Mouse (Mus musculus) heart, embryonic 12.5 days (tissue): ENCODE measurements around the gene Ccdc63. TPM values are rescaled to one million over a fixed set of nuclear protein-coding genes. Genes with fewer than 3 reads are reported as not detected.
"Not testable (repeated sequence)": the region's sequence is repeated elsewhere in the genome, so short reads cannot be mapped to it uniquely, and the experiment has no call there.

Experiments used
- ATAC-seq: fragments of 200-750 bp; cut with Nextera tagmentation; 2 replicates; pipeline ENCODE4 v1.8.0; 2017; ENCODE audit warnings: moderate TSS enrichment, moderate library complexity; ENCODE audit not compliant: insufficient number of reproducible peaks, low FRiP score
- H3K27ac ChIP-seq: fragments of 300-500 bp; sonication (generic); 2 replicates; pipeline ENCODE4 v1.5.1; 2016; ENCODE audit warnings: mild to moderate bottlenecking, moderate library complexity; ENCODE audit not compliant: poor library complexity, severe bottlenecking
- H3K27me3 ChIP-seq: fragments of 300-500 bp; sonication (generic); replicated peaks from 2 replicates; pipeline ENCODE4 v1.6.1; 2016; ENCODE audit warnings: mild to moderate bottlenecking, moderate library complexity
- H3K36me3 ChIP-seq: fragments of 300-500 bp; sonication (generic); 2 replicates; pipeline ENCODE4 v1.6.1; 2016; ENCODE audit warnings: mild to moderate bottlenecking, moderate library complexity
- H3K4me1 ChIP-seq: fragments of 300-500 bp; sonication (generic); replicated peaks from 2 replicates; pipeline ENCODE4 v1.6.1; 2016; ENCODE audit warnings: mild to moderate bottlenecking
- H3K4me2 ChIP-seq: fragments of 300-500 bp; sonication (generic); 2 replicates; pipeline ENCODE4 v1.6.1; 2016; ENCODE audit warnings: mild to moderate bottlenecking, moderate library complexity
- H3K4me3 ChIP-seq: fragments of 300-500 bp; sonication (generic); 2 replicates; pipeline ENCODE4 v1.5.1; 2016; ENCODE audit warnings: mild to moderate bottlenecking
- H3K9ac ChIP-seq: fragments of 300-500 bp; sonication (generic); 2 replicates; pipeline ENCODE4 v1.6.1; 2016; ENCODE audit warnings: mild to moderate bottlenecking, moderate library complexity
- H3K9me3 ChIP-seq: fragments of 300-500 bp; sonication (generic); replicated peaks from 2 replicates; pipeline ENCODE4 v1.6.1; 2016; ENCODE audit warnings: mild to moderate bottlenecking, moderate library complexity
- WGBS: fragments of 180-500 bp; shearing (Covaris S2); methylation state at CpG from one replicate; pipeline ENCODE4 v1.1.7; 2016; 5-methylcytosine and 5-hydroxymethylcytosine counted together
- polyA plus RNA-seq: library from polyadenylated mRNA; unstranded; fragments of >200 nt; fragmentation: Nextera tagmentation; extraction: Ambion mirVana; gene quantifications from 2 replicates; pipeline ENCODE4 v1.2.1, GENCODE M21; 2016

The Ccdc63 gene
- polyA plus RNA-seq, result 0.33 and 0.42 TPM in 2 replicates

- ATAC-seq, result no peak
- no peaks in the 10 kb centered on the region for H3K36me3 ChIP-seq
- H3K27me3 ChIP-seq, result no peaks in the 10 kb centered on the region
- no peaks in the 10 kb centered on the region; the same call in 1 of the 2 replicates for H3K9me3 ChIP-seq
- no peak within 1 kb of the TSS for H3K4me3 ChIP-seq
- H3K27ac ChIP-seq, result no peak within 1 kb of the TSS
- peaks cover 30% of the 10 kb centered on the region for H3K4me1 ChIP-seq
- no peak within 1 kb of the TSS for H3K4me2 ChIP-seq
- WGBS, result 89% methylated on average over 3 of the region's 3 CpGs
- no peak within 1 kb of the TSS for H3K9ac ChIP-seq
Measured at GRCm38 (mm10) chr5:122140723-122141122, at the start of gene Ccdc63. Gene Ccdc63, minus strand, starts transcription at chr5:122140823.

- Histone ChIP-seq H3K4me1 (no peaks in the 10 kb centered on the region), H3K27ac (no peak overlapping the region), H3K36me3 (no peaks in the 10 kb centered on the region), H3K9ac (no peak overlapping the region), H3K4me3 (no peak overlapping the region), H3K27me3 (no peaks in the 10 kb centered on the region), H3K4me2 (no peak overlapping the region), H3K9me3 (no peaks in the 10 kb centered on the region)
- WGBS, result 55% methylated on average over 3 of the region's 3 CpGs
- ATAC-seq, result no peak
Measured at GRCm38 (mm10) chr5:122189115-122189514, 48.5 kb upstream of the Ccdc63 start.

GRCm38 (mm10) chr5:122184858-122185257 is 44.2 kb upstream of the Ccdc63 start:
- WGBS, result 91% methylated on average over 6 of the region's 6 CpGs
- not testable (repeated sequence) for H3K36me3 ChIP-seq, H3K4me3 ChIP-seq, H3K27me3 ChIP-seq, H3K27ac ChIP-seq, ATAC-seq, H3K4me1 ChIP-seq, H3K4me2 ChIP-seq, H3K9me3 ChIP-seq, H3K9ac ChIP-seq

- Histone ChIP-seq H3K36me3 (no peaks in the 10 kb centered on the region), H3K4me3 (no peak overlapping the region), H3K27ac (no peak overlapping the region), H3K4me1 (peaks cover 5% of the 10 kb centered on the region; the same call in 1 of the 2 replicates), H3K9me3 (no peaks in the 10 kb centered on the region), H3K9ac (no peak overlapping the region), H3K4me2 (no peak overlapping the region), H3K27me3 (no peaks in the 10 kb centered on the region)
- no peak for ATAC-seq
- WGBS, result 75% methylated on average over 7 of the region's 7 CpGs
Measured at GRCm38 (mm10) chr5:122184283-122184806, 43.7 kb upstream of the Ccdc63 start.

GRCm38 (mm10) chr5:122179665-122180064 is 39.0 kb upstream of the Ccdc63 start:
- WGBS, result 56% methylated on average over 6 of the region's 6 CpGs
- no peaks in the 10 kb centered on the region for H3K9me3 ChIP-seq

DNA sequence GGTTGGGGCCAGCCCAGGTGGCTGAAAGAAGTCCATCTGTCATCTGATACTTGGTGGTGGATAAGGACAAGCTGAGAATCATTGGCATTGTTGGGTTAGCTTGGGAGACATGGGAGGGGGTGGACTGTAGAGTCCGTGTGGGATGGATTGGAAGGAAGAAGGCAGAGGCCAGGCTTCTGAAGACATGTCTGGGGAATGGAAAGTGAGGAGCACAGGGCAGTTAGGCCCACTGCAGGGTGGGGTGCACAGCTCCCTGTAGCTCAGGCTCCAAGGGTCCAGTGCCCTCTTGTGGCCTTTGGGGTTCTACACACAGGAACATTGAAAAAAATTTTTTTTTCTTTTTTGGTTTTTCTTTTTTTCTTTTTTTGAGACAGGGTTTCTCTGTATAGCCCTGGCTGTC is 35.8 kb upstream of the Ccdc63 start:
- Histone ChIP-seq H3K36me3 (peaks cover 42% of the 10 kb centered on the region), H3K9me3 (no peaks in the 10 kb centered on the region), H3K9ac (no peak overlapping the region), H3K27me3 (no peaks in the 10 kb centered on the region), H3K4me3 (no peak overlapping the region), H3K27ac (no peak overlapping the region), H3K4me1 (peaks cover 6% of the 10 kb centered on the region; the same call in 1 of the 2 replicates), H3K4me2 (no peak overlapping the region)
- no peak; the same call in 1 of the 2 replicates for ATAC-seq
- 29% methylated on average over 1 of the region's 1 CpGs for WGBS

More at GRCm38 (mm10) chr5:122179665-122180064, 39.0 kb upstream of the Ccdc63 start:
- H3K4me3 ChIP-seq, result no peak overlapping the region
- no peak overlapping the region for H3K4me2 ChIP-seq
- peaks cover 17% of the 10 kb centered on the region for H3K36me3 ChIP-seq
- no peak for ATAC-seq
- no peaks in the 10 kb centered on the region for H3K27me3 ChIP-seq
- H3K27ac ChIP-seq, result no peak overlapping the region
- peaks cover 6% of the 10 kb centered on the region; the same call in 1 of the 2 replicates for H3K4me1 ChIP-seq
- no peak overlapping the region for H3K9ac ChIP-seq

DNA sequence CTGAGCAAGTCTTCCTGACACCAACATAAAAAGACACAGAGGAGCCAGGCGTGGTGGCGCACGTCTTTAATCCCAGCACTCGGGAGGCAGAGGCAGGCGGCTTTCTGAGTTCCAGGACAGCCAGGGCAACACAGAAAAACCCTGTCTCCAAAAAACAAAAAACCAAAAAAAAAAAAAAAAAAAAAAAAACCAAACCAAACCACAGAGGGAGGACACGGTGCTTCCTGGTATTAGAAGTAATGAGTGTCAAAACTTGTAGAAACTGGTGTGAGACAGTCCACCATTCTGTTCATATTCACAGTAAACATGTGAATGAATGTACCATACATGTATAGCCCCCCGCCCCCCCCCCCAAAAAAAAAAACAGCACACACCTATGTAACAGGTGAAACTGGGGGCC is 35.3 kb upstream of the Ccdc63 start:
- ATAC-seq, result no peak
- Histone ChIP-seq H3K36me3 (peaks cover 46% of the 10 kb centered on the region), H3K9ac (no peak overlapping the region), H3K4me1 (peaks cover 6% of the 10 kb centered on the region; the same call in 1 of the 2 replicates), H3K4me3 (no peak overlapping the region), H3K9me3 (no peaks in the 10 kb centered on the region), H3K4me2 (no peak overlapping the region), H3K27me3 (no peaks in the 10 kb centered on the region), H3K27ac (no peak overlapping the region)
- 92% methylated on average over 7 of the region's 7 CpGs for WGBS

DNA sequence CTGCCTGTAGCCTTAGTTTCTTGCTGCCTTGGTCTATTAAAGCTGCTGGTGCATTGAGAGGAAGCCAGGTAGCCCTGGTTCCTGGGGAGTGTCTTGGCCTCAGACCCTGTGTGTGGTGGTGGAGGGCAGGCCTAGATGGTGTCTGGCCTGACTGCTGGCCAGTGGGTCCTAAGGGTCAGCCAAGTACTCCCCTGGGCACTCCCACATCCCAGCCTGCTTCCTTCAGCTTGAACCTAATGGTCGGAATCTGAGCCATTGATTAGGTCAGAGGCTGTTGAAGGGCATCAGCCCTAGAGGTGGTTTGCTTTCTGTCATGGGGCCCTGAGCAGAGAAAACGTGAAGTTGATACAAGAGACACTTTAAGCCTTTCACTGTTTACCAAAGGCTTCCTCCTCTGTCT is 34.8 kb upstream of the Ccdc63 start:
- Histone ChIP-seq H3K4me3 (no peak overlapping the region), H3K9me3 (no peaks in the 10 kb centered on the region), H3K27ac (no peak overlapping the region; the same call in 1 of the 2 replicates), H3K9ac (no peak overlapping the region), H3K27me3 (no peaks in the 10 kb centered on the region), H3K4me1 (peaks cover 6% of the 10 kb centered on the region; the same call in 1 of the 2 replicates), H3K4me2 (no peak overlapping the region), H3K36me3 (peaks cover 52% of the 10 kb centered on the region)
- 43% methylated on average over 2 of the region's 2 CpGs for WGBS
- no peak for ATAC-seq

DNA sequence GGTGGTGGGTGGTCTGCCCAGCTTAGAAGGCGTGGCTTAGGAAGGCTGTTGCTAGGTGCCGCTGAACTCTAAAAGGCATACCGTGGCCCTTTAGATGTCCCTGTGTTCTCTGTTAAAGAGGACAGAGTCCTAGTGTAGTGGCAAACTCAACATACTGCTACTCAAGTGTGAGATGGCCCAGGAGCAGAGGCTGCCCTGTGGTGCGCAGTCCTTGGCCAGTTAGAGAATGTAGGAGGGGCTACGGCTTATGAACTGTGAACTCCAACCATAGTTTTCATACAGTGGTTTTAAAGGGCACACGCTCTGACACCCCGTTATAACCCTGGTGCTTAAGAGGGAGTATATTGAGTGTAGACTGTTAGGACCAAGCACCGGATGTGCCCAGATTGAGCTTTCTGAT is 30.4 kb upstream of the Ccdc63 start:
- no peak for ATAC-seq
- Histone ChIP-seq H3K27me3 (no peaks in the 10 kb centered on the region), H3K36me3 (peaks cover 79% of the 10 kb centered on the region), H3K27ac (no peak overlapping the region), H3K4me1 (peaks cover 24% of the 10 kb centered on the region), H3K4me2 (no peak overlapping the region), H3K4me3 (no peak overlapping the region), H3K9ac (peak overlapping the region; percentile 34; the same call in 1 of the 2 replicates), H3K9me3 (no peaks in the 10 kb centered on the region)
- 95% methylated on average over 8 of the region's 8 CpGs for WGBS

- H3K36me3 ChIP-seq, result peaks cover 90% of the 10 kb centered on the region
- H3K4me3 ChIP-seq, result no peak overlapping the region
- H3K9ac ChIP-seq, result no peak overlapping the region
- no peak overlapping the region for H3K4me2 ChIP-seq
- no peak for ATAC-seq
- no peaks in the 10 kb centered on the region for H3K9me3 ChIP-seq
- H3K4me1 ChIP-seq, result peaks cover 50% of the 10 kb centered on the region
- 0 out of 2 replicates have a peak overlapping the region, but pooled peaks have one; percentile 52 for H3K27ac ChIP-seq
- WGBS, result 85% methylated on average over 14 of the region's 14 CpGs
- H3K27me3 ChIP-seq, result no peaks in the 10 kb centered on the region
Measured at GRCm38 (mm10) chr5:122168344-122169069, 27.9 kb upstream of the Ccdc63 start.

GRCm38 (mm10) chr5:122166636-122167161 is 26.1 kb upstream of the Ccdc63 start:
- Histone ChIP-seq H3K27ac (peak overlapping the region; percentile 61), H3K4me2 (peak overlapping the region; percentile 28), H3K9ac (peak overlapping the region; percentile 52), H3K4me1 (peaks cover 68% of the 10 kb centered on the region), H3K4me3 (no peak overlapping the region), H3K9me3 (no peaks in the 10 kb centered on the region), H3K27me3 (no peaks in the 10 kb centered on the region), H3K36me3 (peaks cover 81% of the 10 kb centered on the region)
- WGBS, result 53% methylated on average over 8 of the region's 8 CpGs
- no peak for ATAC-seq
